Mouse (Mus musculus) spleen, adult 2 months (tissue): ENCODE measurements around the gene Rab23.

Source experiments
- CTCF ChIP-seq: fragments of 200-500 bp; IDR thresholded peaks from 2 replicates; pipeline ENCODE4 v1.5.1; 2011; ENCODE audit warnings: mild to moderate bottlenecking, inconsistent platforms; ENCODE audit not compliant: insufficient read depth, insufficient read length, insufficient replicate concordance; ENCODE audit errors: extremely low read depth
- POLR2A ChIP-seq: fragments of 200-500 bp; IDR thresholded peaks from 2 replicates; pipeline ENCODE4 v1.6.1; 2011; ENCODE audit warnings: low read depth, low read length, inconsistent platforms

GRCm38 (mm10) chr1:33776175-33776611 is 56.5 kb downstream of the Rab23 start:
- no peak for TF ChIP-seq POLR2A
- no peak for TF ChIP-seq CTCF
